Mouse (Mus musculus): ENCODE data around the gene Gm13271. TPM values are rescaled to one million over a fixed set of nuclear protein-coding genes. Genes with fewer than 3 reads are reported as not detected.
"Not testable (repeated sequence)": the region's sequence is repeated elsewhere in the genome, so short reads cannot be mapped to it uniquely, and the experiment has no call there.

Gene Gm13271
- not detected in 2 replicates for total RNA-seq (2021)
- long read RNA-seq = 0 reads

DNA sequence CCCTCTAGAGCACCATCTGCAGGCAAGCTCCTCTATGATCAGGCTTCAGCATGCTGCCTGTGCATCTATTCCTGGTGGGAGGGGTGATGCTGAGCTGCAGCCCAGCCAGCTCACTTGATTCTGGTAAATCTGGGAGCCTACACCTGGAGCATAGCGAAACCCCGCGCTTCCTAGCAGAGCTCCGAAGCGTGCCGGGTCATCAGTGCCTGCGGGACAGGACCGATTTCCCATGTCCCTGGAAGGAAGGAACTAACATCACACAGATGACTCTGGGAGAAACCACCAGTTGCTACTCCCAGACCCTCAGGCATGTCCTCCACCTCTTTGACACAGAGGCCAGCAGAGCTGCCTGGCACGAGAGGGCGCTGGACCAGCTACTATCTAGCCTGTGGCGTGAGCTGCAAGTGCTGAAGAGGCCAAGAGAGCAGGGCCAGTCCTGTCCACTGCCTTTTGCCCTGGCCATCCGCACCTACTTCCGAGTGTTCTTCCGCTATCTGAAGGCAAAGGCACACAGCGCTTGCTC is at the start of gene Gm13271:
TSS of gene Gm13271 (plus strand) at position 51 of the 523 bp plus-strand sequence.
- DNase-seq = peak; percentile 27

DNA sequence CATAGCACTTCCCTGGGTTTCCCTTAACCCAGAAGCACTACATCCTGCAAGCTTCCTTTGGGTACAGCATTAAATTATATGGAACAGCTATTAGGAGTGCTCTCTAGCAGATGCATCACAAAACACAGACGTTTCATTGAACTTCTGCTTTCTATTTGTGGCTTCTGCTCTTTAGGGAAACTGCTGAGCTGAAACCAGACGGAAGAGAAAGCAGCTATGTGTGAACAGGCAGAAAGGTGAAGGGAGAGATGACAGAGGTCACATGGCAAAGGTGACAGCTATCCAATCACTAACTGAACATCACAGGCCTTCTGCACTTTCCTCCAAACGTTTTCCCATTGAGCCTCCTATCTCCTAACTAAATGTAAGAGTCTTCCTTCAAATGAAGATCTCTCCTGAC is 48.7 kb upstream of the Gm13271 start:
- DNase-seq = no peak

- no peak for DNase-seq
Observed at GRCm38 (mm10) chr4:88707128-88707826, 47.4 kb upstream of the Gm13271 start.

- no peak for DNase-seq
Observed at GRCm38 (mm10) chr4:88714281-88714680, 40.4 kb upstream of the Gm13271 start.

DNA sequence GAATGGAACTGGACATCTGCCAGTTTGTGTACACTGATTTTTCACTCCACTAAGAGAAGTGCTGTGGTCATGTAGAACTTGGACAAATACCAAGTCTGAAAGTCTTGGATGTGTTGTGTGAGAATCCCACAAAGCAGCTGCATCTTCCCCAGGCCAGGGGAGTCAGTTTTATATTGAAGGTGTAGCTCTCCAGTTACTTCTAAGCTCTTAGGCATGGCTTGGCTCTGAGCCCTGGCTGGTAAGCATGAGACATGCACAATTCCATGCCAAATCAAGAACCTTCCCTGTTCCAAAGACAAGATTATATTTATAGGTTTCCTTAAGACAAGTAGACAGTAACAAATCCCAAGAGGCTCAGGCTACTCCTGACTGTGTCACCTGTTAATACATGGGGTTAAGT is 39.6 kb upstream of the Gm13271 start:
- peak; percentile 48 for DNase-seq

DNA sequence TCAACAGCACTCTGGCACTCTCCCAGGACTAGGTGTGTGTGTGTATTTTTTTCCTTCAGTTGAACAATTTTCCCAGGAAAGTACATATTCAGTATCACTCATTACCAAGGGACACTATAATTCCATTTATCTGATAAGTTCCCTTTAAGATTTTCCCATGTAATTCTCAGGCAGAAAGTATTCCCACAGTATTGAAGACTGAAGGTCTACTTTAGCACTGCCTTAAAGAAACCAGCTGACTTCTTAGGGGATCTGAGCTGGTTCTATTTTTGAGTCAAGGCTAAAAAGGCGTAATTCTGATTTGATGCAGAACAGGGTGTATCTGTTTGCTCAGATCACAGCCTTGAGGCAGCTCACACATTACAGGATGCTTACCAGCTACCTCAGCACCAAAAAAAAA is 36.0 kb upstream of the Gm13271 start:
- no peak for DNase-seq

- DNase-seq = peak; percentile 96
Observed at GRCm38 (mm10) chr4:88721791-88722721, 32.6 kb upstream of the Gm13271 start, which contains the start of the genes Gm26566 and Klhl9. Gene Gm26566 (plus strand): TSS chr4:88721805. Gene Klhl9 (minus strand): TSS chr4:88722465.

DNA sequence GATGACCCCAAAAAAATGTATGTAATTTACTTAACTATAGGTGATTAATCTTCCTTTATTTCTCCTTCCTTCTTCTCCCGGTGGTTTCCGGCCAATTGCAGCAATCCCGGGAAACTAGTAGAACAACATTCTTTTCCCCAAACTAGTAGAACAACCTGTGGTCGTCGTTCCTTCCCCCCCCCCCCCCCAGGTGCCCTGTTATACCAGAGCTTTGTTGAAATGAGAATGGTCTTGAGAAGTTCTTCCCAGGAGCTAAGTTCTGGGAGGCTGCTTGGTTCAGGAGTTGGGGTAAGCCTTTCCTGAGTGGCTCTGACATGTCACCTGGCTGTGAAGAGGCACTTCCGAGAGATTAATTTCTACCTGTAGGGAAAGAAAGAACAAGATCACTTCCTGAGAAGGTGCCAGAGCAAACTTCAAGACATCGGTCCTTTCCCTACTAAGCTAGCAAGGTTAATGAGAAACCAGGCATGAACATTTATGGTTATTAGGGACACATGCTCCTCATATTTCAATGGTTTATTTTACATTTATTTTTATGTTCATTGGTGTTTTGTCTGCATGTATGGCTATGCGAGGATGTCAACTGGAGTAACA is 31.1 kb upstream of the Gm13271 start:
- no peak for DNase-seq

DNA sequence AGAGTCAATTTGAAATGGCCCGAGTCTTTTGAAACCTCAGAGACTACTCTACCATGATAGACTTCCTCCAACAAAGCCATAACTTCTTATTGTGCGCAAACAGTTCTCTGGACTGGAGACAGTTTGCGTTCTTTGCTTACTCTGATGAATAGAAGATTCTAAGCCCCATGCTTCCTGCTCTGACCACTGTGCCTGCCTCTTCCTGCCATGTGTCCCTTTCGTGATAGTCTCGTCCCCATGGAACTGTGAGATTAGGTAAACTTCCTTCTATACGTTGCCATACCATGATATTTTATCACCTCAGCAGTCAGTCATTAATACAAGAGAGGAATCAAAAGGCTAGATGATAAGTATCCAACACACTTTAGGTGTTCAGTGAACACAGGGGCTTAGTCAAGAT is 27.9 kb upstream of the Gm13271 start:
- no peak for DNase-seq

GRCm38 (mm10) chr4:88727324-88727723 is 27.3 kb upstream of the Gm13271 start:
- DNase-seq = peak; percentile 28

GRCm38 (mm10) chr4:88738480-88738879 is 16.2 kb upstream of the Gm13271 start:
- DNase-seq = peak; percentile 75

GRCm38 (mm10) chr4:88739036-88739435 is 15.6 kb upstream of the Gm13271 start:
- no peak for DNase-seq

GRCm38 (mm10) chr4:88741426-88741825 is 13.2 kb upstream of the Gm13271 start:
- no peak for DNase-seq

- DNase-seq = no peak
Observed at GRCm38 (mm10) chr4:88742771-88743371, 11.8 kb upstream of the Gm13271 start.

DNA sequence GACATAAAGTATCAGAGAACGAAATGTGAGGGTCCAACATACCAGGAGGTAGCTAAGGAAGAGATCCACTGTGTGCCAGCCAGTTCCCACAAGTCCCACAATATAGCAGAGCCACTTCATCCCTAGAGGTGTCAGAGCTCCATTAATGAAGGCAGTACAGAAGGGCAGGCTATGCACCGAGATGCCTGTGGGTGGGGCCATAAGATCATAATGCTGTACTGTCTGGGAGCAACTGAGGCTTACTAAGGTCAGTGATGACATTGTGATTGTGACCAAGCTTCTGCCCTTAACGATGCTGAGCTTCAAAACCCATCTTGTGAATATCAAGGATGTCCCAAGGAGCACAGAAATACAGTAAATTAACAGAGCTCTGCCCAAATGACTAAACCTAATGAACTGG is 10.5 kb upstream of the Gm13271 start:
- no peak for DNase-seq

GRCm38 (mm10) chr4:88749926-88750325 is 4.7 kb upstream of the Gm13271 start:
- DNase-seq = no peak

GRCm38 (mm10) chr4:88756581-88757513 is 2.2 kb downstream of the Gm13271 start:
- not testable (repeated sequence) for DNase-seq

- DNase-seq = peak; percentile 77
Observed at GRCm38 (mm10) chr4:88757628-88758031, 3.0 kb downstream of the Gm13271 start.

- DNase-seq = not testable (repeated sequence)
Observed at GRCm38 (mm10) chr4:88758751-88759150, 4.1 kb downstream of the Gm13271 start.

GRCm38 (mm10) chr4:88759610-88760268 is 5.1 kb downstream of the Gm13271 start, which contains the start of gene Gm13283:
Gene Gm13283 (plus strand): TSS chr4:88760119.
- not testable (repeated sequence) for DNase-seq

Measured in adrenal gland, postnatal 25 days (tissue).